Comparison of ENCODE assay signal across 11 mouse cellular contexts in the genomic region with DNA sequence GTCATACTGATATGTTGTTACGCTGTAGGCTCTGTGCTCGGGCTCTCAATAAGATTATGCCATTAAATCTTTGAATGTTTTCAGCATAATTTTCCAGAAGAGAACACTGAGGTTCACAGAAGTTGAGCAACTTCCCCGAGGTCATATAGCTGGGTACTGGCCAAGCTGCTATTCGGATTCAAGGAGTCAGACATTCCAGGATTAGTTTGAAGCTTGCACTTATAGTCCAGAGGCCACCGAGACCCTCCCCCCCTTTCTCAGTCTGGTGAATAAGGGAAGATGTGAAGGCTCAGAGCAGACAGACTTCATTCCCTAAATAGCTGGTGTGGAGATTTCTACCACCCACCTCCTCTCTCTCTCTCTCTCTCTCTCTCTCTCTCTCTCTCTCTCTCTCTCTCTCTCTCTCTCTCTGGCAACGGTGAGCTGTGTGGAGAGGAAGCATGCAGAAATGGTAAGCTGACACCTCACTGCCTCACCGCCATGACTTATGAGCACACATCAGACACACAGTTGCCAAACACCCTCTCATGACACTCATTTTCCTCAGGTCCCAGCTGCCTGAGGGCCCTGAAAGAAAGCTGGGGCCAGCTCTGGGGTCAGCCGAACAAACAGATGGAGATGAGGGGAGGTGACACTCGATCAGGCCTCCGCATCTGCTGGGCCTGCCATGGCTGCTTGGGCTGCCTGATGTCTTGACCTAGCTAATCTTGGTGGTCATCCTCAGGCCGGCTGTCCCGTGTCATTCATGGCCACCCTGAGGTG.
DNase-seq lines count a peak whose midpoint lies in the region; ATAC-seq and TF ChIP-seq lines count a peak whose summit lies in the region.
"Had no signal": no experiment of that assay in that cellular context is flagged by ENCODE, and none has a peak within 500 bp of the region (broad histone marks: within the 10 kb centered on the region; RNA-seq: fewer than 3 reads in every experiment).

No protein-coding gene starts in this region.

- H3K27me3 ChIP-seq in intestine, embryonic 14.5 days (replicated peaks; ENCODE audit: control insufficient read depth, insufficient read depth, low read length): no peaks in the 10 kb centered on the region
- H3K27me3 ChIP-seq in intestine, postnatal 0 days (replicated peaks; ENCODE audit: control insufficient read depth, insufficient read depth, low read length): no peaks in the 10 kb centered on the region
- no peaks in the 10 kb centered on the region for H3K27me3 ChIP-seq in embryonic facial prominence, embryonic 13.5 days
- H3K27me3 ChIP-seq: forebrain, embryonic 12.5 days had no signal

- H3K4me1 ChIP-seq in intestine, embryonic 14.5 days (replicated peaks; ENCODE audit: control insufficient read depth, insufficient read depth, low read length): peaks cover 12% of the 10 kb centered on the region
- H3K4me1 ChIP-seq in intestine, postnatal 0 days (replicated peaks; ENCODE audit: control insufficient read depth, insufficient read depth, low read length): no peaks in the 10 kb centered on the region
- H3K4me1 ChIP-seq in embryonic facial prominence, embryonic 13.5 days: peaks cover 39% of the 10 kb centered on the region
- H3K4me1 ChIP-seq: forebrain, embryonic 12.5 days; midbrain, embryonic 12.5 days had no signal

- H3K9ac ChIP-seq in intestine, embryonic 14.5 days (ENCODE audit: low read length): no peak overlapping the region
- H3K9ac ChIP-seq in intestine, postnatal 0 days (ENCODE audit: low read depth, low read length): no peak overlapping the region
- 0 out of 2 replicates have a peak overlapping the region, but pooled peaks have one; percentile 44 for H3K9ac ChIP-seq in embryonic facial prominence, embryonic 13.5 days
- H3K9ac ChIP-seq: forebrain, embryonic 12.5 days; midbrain, embryonic 12.5 days had no signal

- no peaks in the 10 kb centered on the region for H3K9me3 ChIP-seq in intestine, embryonic 14.5 days (ENCODE audit: control insufficient read depth, low read length)
- no peaks in the 10 kb centered on the region for H3K9me3 ChIP-seq in intestine, postnatal 0 days (ENCODE audit: control insufficient read depth)
- H3K9me3 ChIP-seq in embryonic facial prominence, embryonic 13.5 days: no peaks in the 10 kb centered on the region
- H3K9me3 ChIP-seq: forebrain, embryonic 12.5 days; midbrain, embryonic 12.5 days had no signal

- WGBS in intestine, embryonic 14.5 days: 36% methylated on average over 12 of the region's 12 CpGs
- 59% methylated on average over 12 of the region's 12 CpGs for WGBS in intestine, postnatal 0 days
- 21% methylated on average over 12 of the region's 12 CpGs for WGBS in embryonic facial prominence, embryonic 13.5 days

- no peak overlapping the region for H3K4me3 ChIP-seq in intestine, embryonic 14.5 days (ENCODE audit: low read depth, low read length)
- H3K4me3 ChIP-seq in intestine, postnatal 0 days (ENCODE audit: low read depth, low read length): no peak overlapping the region
- H3K4me3 ChIP-seq in embryonic facial prominence, embryonic 13.5 days: no peak overlapping the region
- H3K4me3 ChIP-seq: forebrain, embryonic 12.5 days; midbrain, embryonic 12.5 days had no signal

- no peak overlapping the region for H3K4me2 ChIP-seq in intestine, embryonic 14.5 days (ENCODE audit: low read length)
- H3K4me2 ChIP-seq in intestine, postnatal 0 days (replicated peaks; ENCODE audit: low read depth): no peak overlapping the region
- 0 out of 2 replicates have a peak overlapping the region, but pooled peaks have one; percentile 5 for H3K4me2 ChIP-seq in embryonic facial prominence, embryonic 13.5 days
- H3K4me2 ChIP-seq: forebrain, embryonic 12.5 days; midbrain, embryonic 12.5 days had no signal

- ATAC-seq in intestine, embryonic 14.5 days (replicated peaks; ENCODE audit: low FRiP score, low TSS enrichment, low read depth): no peak
- no peak for ATAC-seq in intestine, postnatal 0 days
- peak; percentile 48; the same call in 1 of the 2 replicates for ATAC-seq in embryonic facial prominence, embryonic 13.5 days (ENCODE audit: insufficient number of reproducible peaks, insufficient read depth, low FRiP score, low TSS enrichment, low read depth)

- no peak for DNase-seq in intestine, embryonic 14.5 days (ENCODE audit: low spot score)
- DNase-seq in right cerebral cortex, adult 18-20 months: peak; percentile 12
- DNase-seq in right cerebral cortex, postnatal 36 days (ENCODE audit: low spot score in 2 of 2): no peak
- peak; percentile 53 for DNase-seq in yolk sac, embryonic 10.5 days (ENCODE audit: low spot score)
- no peak for DNase-seq in layer of hippocampus, adult 18-20 months (ENCODE audit: low spot score in 2 of 2)
- DNase-seq in ovary, adult 18-20 months (ENCODE audit: low spot score): no peak
- DNase-seq: heart, postnatal 36 days had no signal

- peak overlapping the region; percentile 38; the same call in 1 of the 2 replicates for H3K27ac ChIP-seq in intestine, embryonic 14.5 days (ENCODE audit: low read depth)
- H3K27ac ChIP-seq in intestine, postnatal 0 days (ENCODE audit: low read depth, low read length): no peak overlapping the region
- peak overlapping the region; percentile 82 for H3K27ac ChIP-seq in embryonic facial prominence, embryonic 13.5 days
- H3K27ac ChIP-seq: forebrain, embryonic 12.5 days; midbrain, embryonic 12.5 days had no signal

- no peak for TF ChIP-seq CTCF in intestine, postnatal 0 days (IDR thresholded peaks at IDR 0.05; ENCODE audit: low read depth)

- no peaks in the 10 kb centered on the region for H3K36me3 ChIP-seq in intestine, embryonic 14.5 days (ENCODE audit: control insufficient read depth, insufficient read depth, low read length)
- no peaks in the 10 kb centered on the region for H3K36me3 ChIP-seq in intestine, postnatal 0 days (ENCODE audit: control insufficient read depth, insufficient read depth)
- no peaks in the 10 kb centered on the region for H3K36me3 ChIP-seq in embryonic facial prominence, embryonic 13.5 days
- H3K36me3 ChIP-seq: forebrain, embryonic 12.5 days; midbrain, embryonic 12.5 days had no signal

Comparison
In these comparisons a context has a peak if more than half of its experiments do, and no peak if none do; other contexts are left out.
1. DNase-seq: peak in right cerebral cortex, adult 18-20 months (single experiment) and yolk sac, embryonic 10.5 days (single experiment); none in intestine, embryonic 14.5 days (single experiment), right cerebral cortex, postnatal 36 days (0 of 2), layer of hippocampus, adult 18-20 months (0 of 2) and ovary, adult 18-20 months (single experiment).